Mouse (Mus musculus): ENCODE measurements around the gene Mtg1.

The Mtg1 gene

GRCm38 (mm10) chr7:140137135-140138020 is at the start of gene Mtg1:
Gene Mtg1, plus strand, starts transcription at chr7:140137564.
- peak; percentile 91 for DNase-seq (ENCODE audit: low read depth, low spot score)

DNA sequence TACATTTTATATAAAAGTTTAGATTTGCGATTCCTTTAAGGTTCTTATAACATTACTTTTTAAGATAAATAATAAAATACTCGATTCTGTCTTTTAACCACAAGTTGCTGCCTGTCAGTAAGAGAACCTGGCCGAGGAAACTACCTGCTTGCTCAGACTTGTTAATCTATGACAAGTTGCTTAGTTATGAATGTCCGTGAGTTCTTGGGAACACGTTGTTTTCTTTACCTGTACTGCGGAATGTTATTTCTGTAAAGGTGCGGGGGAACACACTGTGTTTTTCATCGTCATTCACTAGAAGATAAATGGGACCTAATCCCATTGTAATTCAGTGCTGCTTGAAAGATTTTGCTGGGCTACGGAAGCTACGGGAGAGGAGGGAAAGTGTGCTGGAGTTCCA is 46.8 kb upstream of the Mtg1 start:
- DNase-seq (ENCODE audit: low read depth, low spot score), result no peak

DNA sequence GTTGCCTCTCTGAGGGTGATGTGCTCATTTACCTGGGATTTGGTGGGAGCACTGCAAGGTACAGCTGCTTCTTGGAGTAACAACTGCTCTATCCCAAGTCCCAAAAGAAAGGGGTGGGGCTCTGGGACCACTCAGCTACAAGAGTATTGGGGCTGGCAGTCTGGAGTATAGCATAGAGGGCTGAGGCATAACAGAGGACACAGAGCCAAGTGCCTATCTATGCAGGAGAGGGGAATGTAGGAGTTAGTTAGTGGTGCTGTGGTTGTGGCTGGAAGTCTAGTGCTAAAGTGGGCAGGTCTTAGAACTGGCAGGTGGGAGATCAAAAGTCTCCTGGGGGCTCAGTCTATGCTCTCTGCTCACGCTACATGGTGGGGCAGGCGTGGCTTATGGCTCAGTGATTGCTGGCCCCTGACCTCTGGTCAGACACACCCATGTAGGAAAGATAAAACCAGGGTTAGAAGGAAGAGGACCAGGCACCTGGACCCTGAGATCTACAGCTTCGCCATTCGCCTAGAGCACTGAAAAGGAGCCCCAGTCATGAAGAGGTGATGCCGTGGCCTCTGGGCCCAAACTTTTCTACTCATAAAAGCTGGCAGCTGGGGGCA is 44.3 kb upstream of the Mtg1 start, which contains the start of gene Prap1:
Gene Prap1, plus strand, starts transcription at position 472 of the 605 bp plus-strand sequence.
- no peak for DNase-seq (ENCODE audit: low read depth, low spot score)

DNA sequence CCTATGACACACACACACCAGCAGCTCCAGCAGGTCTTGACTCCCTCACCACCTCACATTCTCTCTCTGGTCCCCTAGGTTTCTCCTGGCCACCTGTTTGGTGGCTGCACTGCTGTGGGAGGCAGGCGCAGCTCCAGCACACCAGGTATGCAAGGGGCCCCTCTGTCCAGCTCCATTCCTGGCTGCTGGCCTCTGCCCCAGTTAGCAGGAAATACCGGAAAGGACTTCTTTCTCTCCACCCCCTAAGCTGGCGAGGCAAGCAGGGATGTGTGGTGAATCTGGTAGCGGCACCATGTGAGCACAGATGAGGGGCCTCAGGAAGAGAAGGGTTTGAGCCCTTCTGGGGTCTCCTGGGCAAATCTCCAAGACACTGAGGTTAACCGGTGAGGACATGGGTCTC is 42.4 kb upstream of the Mtg1 start:
- DNase-seq (ENCODE audit: low read depth, low spot score), result no peak

DNA sequence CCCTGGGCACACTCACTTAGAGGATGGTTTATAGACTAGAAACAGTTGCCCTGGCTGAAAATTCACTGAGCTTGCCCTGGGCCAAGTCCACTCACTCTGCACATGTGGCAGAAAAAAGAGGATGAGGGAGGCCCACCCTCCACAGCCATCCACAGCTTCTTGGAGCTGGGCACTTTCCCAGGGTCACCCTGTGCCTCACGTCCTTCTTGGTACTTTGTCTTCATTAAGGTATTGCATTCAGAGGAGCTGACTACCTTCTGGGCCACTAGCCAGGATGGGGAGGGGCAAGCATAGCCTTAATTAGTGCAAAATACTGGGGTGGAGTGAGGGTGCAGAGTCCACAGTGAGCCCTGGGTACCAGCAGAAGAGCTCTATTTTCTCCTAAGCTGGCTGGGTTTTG is 41.8 kb upstream of the Mtg1 start:
- DNase-seq (ENCODE audit: low read depth, low spot score), result no peak

DNA sequence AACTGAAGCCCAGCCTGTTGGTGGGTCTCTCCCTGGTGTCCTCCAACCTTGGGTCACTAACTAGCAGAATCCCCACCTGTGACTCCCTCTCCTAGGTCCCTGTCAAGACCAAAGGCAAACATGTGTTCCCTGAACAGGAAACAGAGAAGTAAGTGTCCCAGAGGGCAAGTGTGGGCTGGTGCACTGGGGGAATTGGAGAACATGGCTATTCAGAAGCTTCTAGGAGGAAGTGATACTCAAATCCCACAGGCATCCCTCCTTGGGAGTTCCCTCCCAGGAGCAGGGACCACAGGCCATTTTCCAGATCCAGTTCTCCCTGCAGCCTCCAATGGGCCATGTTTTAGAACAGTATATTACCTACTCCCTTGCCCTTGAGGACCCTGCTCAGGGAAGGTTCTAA is 41.3 kb upstream of the Mtg1 start:
- no peak for DNase-seq (ENCODE audit: low read depth, low spot score)

DNA sequence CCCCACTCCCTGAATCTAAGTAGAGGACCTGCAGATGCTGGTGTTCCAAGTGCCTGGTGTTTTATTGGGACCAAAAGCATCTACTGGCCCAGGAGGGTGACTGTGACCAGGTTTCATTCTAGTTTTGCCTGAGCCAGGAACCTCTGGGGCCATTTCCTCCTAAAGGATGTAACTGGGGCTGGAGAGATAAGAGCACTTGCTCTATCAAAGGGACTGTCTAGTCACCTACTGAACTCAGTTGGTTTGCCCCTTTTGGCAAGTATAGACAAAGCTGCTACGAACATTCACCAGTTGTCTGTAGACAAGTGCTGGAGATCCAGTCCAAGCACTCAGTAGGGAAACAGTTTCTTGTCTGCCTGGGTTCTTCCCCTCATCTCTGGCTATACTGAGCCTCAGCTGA is 38.9 kb upstream of the Mtg1 start:
- DNase-seq (ENCODE audit: low read depth, low spot score), result no peak

GRCm38 (mm10) chr7:140101498-140101897 is 35.9 kb upstream of the Mtg1 start:
- DNase-seq (ENCODE audit: low read depth, low spot score), result no peak

DNA sequence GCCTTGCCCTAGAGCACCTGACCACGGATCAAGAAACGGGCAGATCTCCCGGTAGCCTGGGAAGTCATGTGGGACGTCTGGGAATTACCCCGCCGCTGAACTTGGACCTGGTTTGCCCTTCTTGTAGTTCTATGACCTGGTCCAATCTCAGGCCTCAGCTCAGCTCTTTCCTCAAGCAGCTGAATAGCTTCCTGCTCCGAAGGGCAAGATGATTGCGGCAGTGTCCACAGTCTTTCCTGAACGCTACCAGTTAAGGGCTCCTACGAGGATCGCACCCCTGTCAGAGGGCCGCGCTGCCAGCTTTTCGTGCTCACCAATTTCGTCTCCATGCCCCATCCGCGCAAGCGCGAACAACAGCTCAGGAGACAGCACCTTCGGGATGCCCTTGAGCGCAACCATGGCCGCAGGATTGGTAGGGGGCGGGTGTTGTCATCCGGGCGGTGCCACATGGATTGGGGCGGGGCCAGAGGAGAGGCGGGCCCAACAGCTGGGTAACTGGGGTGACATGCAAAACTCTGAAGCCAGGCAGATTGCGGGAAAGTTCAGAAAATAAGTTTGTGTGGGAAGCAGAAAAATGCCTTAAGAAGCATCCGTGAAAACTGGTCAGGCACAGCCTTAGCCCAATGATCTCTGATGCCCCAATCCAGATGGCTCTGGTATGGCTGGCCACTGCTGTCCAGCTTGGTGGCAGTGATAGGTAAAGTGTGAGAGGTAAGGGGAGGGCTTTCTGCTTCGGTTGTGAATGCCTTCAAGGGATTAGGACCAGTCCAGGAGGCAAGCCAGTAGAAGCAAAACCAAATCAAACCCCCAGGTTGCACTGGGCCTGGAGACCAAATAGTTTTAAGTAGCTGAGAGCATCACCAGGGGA is 35.1 kb upstream of the Mtg1 start, which contains the start of gene Fuom:
Gene Fuom, minus strand, starts transcription at position 449 of the 868 bp plus-strand sequence.
- DNase-seq (ENCODE audit: low read depth, low spot score), result peak; percentile 56

DNA sequence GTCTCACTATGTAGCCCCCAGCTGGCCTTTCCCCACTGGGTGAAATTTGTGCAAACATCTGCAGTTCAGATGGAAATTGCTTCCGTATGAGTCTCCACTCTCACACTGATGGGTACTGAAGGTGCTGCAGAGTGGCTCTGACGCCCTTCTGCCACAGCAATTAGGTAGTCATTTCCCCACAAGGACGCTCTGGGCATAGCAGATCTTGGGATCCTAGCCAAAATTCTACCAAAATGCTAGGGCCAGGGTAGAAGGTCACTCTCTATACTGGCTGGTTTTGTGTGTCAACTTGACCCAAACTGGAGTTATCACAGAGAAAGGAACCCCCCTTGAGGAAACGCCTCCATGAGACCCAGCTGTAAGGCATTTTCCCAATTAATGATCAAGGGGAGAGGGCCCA is 33.4 kb upstream of the Mtg1 start:
- DNase-seq (ENCODE audit: low read depth, low spot score), result no peak

GRCm38 (mm10) chr7:140111943-140112342 is 25.4 kb upstream of the Mtg1 start:
- no peak for DNase-seq (ENCODE audit: low read depth, low spot score)

DNA sequence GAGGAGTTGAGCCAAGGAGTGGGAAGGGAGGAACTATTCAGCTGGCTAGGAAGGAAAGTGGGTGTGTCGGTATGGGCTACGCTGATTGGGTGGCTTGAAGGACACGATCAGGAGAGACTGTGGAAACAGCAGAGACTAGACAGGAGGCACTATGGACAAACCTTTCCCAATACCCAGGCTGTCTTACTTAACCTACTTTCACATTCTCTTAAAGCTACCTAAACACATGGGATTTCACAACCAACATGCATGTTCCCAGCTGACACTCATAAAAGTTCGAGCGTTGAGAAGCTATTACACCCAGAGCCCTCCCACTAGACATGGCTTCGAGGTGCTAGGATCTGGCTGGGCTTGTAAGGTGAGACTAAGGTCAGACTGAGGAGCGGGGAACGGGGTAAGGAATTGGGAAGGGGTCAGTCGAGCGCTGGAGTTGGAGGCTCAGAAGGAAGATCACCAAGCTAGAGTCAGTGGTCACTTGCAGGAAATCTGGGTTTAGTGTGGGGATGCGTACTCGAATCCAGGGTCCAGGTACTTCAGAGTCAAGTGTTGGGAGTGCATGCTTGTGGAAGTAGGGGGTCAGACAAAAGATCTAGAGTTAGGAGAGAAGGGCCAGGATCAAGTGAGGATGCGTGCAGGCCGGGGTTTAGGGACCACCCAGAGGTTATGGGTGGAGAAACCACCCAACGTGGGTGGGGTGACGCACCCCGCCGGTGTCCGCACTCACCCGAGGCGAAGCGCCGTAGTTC is 21.6 kb upstream of the Mtg1 start, which contains the start of gene Paox:
Gene Paox, plus strand, starts transcription at position 217 of the 746 bp plus-strand sequence.
- peak; percentile 44 for DNase-seq (ENCODE audit: low read depth, low spot score)

DNA sequence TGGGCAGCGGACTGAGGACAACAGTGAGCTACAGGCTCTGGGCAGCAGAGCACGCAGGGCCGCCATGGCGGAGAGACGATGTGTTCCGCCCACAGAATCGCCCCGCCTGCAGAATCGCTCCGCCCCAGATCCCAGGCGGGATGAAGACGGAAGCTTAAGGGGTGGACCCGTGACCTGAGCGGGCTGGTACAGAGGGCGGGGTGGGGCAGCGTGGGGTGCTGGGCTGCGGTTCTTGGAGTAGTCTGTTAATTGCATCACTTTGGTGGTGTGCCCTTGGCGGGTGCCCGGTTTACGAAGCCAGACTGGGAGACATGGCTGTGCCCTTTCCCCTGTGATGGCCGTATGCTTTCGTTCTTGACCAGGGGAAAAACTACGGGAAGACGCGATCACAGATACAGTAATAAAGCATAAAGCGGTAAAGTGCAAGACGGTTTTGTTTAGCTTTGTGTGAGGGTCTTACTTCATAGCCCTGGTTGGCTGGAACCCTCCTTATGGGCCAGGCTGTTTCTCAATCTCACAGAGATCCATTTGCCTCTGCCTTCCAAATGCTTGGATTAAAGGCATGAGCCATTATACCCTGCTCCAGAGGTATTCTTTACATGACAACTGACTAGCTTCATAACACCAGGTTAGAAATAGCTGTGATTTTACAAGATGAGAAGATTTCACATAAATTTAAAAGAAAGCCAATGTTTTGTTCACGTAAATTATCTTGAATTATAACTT is 20.9 kb upstream of the Mtg1 start, which contains the start of gene Echs1:
Gene Echs1, minus strand, starts transcription at position 148 of the 726 bp plus-strand sequence.
- peak; percentile 76 for DNase-seq (ENCODE audit: low read depth, low spot score)

- DNase-seq (ENCODE audit: low read depth, low spot score), result no peak
Measured at GRCm38 (mm10) chr7:140120484-140120883, 16.9 kb upstream of the Mtg1 start.

GRCm38 (mm10) chr7:140121338-140121910 is 15.9 kb upstream of the Mtg1 start:
- DNase-seq (ENCODE audit: low read depth, low spot score), result no peak

DNA sequence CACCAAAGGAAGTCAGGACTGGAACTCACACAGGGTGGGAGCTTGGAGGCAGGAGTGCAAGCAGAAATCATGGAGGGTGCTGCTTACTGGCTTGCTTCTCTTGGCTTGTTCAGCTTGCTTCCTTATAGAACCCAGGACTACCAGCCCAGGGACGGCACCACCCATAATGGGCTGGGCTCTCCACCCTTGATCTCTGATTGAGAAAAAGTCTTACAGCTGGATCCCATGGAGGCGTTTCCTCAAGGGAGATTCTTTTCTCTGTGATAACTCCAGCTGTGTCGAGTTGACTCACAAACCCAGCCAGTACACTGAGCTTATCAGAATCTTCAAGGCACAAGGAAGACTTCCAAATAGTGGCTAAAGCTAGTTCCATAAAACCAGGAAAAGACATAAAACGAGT is 14.6 kb upstream of the Mtg1 start:
- DNase-seq (ENCODE audit: low read depth, low spot score), result no peak

GRCm38 (mm10) chr7:140124382-140124781 is 13.0 kb upstream of the Mtg1 start:
- DNase-seq (ENCODE audit: low read depth, low spot score), result no peak

- DNase-seq (ENCODE audit: low read depth, low spot score), result peak; percentile 83
Measured at GRCm38 (mm10) chr7:140125278-140126021, 11.9 kb upstream of the Mtg1 start.

GRCm38 (mm10) chr7:140126022-140126350 is 11.4 kb upstream of the Mtg1 start:
- DNase-seq (ENCODE audit: low read depth, low spot score), result no peak

Data from embryo, embryonic 11.5 days (tissue).